Mouse (Mus musculus) limb, embryonic 13.5 days (tissue): ENCODE results near the gene Slc35e2. TPM values are rescaled to one million over a fixed set of nuclear protein-coding genes. Genes with fewer than 3 reads are reported as not detected.
A peak's percentile ranks its signal among the peaks of the same experiment; 100 is the strongest.
"Not testable (repeated sequence)": the region's sequence is repeated elsewhere in the genome, so short reads cannot be mapped to it uniquely, and the experiment has no call there.

Source experiments
- ATAC-seq: fragments of 200-750 bp; cut with Nextera tagmentation; 2 replicates; pipeline ENCODE4 v1.8.0; 2017; ENCODE audit warnings: low read depth, moderate number of reproducible peaks, moderate TSS enrichment; ENCODE audit not compliant: low FRiP score
- H3K27ac ChIP-seq: fragments of 300-500 bp; sonication (generic); 2 replicates; pipeline ENCODE4 v1.5.1; 2015; ENCODE audit warnings: inconsistent platforms, mild to moderate bottlenecking, moderate library complexity
- H3K27me3 ChIP-seq: fragments of 300-500 bp; sonication (generic); 2 replicates; pipeline ENCODE4 v1.6.1; 2015; ENCODE audit warnings: mild to moderate bottlenecking, inconsistent platforms
- H3K36me3 ChIP-seq: fragments of 300-500 bp; sonication (generic); 2 replicates; pipeline ENCODE4 v1.6.1; 2015; ENCODE audit warnings: inconsistent platforms, mild to moderate bottlenecking, moderate library complexity
- H3K4me1 ChIP-seq: fragments of 300-500 bp; sonication (generic); 2 replicates; pipeline ENCODE4 v1.6.1; 2015; ENCODE audit warnings: inconsistent platforms
- H3K4me2 ChIP-seq: fragments of 300-500 bp; sonication (generic); replicated peaks from 2 replicates; pipeline ENCODE4 v1.6.1; 2015; ENCODE audit warnings: inconsistent platforms, mild to moderate bottlenecking, moderate library complexity
- H3K4me3 ChIP-seq: fragments of 300-500 bp; sonication (generic); 2 replicates; pipeline ENCODE4 v1.5.1; 2015; ENCODE audit warnings: moderate library complexity, mild to moderate bottlenecking, inconsistent platforms
- H3K9ac ChIP-seq: fragments of 300-500 bp; sonication (generic); 2 replicates; pipeline ENCODE4 v1.6.1; 2015; ENCODE audit warnings: mild to moderate bottlenecking, inconsistent platforms
- H3K9me3 ChIP-seq: fragments of 300-500 bp; sonication (generic); 2 replicates; pipeline ENCODE4 v1.6.1; 2016; ENCODE audit warnings: inconsistent platforms
- WGBS: fragments of 180-500 bp; shearing (Covaris S2); methylation state at CpG from one replicate; pipeline ENCODE4 v1.1.7; 2015; 5-methylcytosine and 5-hydroxymethylcytosine counted together
- polyA plus RNA-seq: library from polyadenylated mRNA; unstranded; fragments of >200 nt; fragmentation: Nextera tagmentation; extraction: Ambion mirVana; gene quantifications from 2 replicates; pipeline ENCODE4 v1.2.1, GENCODE M21; 2015

Gene Slc35e2
- polyA plus RNA-seq, 1 experiment from 2014 or later = 10.1 TPM

DNA sequence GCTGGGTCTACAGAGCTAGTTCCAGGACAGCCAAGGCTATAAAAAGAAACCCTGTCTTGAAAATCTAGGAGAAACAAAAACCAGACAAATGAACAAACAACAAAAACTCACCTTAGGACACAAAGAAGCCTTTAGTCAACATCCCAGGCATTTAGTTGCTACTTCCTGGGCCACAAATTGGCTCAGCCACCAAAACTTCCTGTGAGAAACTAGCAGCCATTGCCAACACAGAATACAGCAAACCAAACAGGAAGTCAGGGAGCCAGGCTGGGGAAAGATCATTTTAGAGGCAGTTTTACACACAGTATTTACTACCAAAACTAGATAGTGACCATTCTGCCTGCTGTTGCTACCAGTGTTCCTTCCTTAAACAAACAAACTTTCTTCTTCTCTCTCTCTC lies 65.7 kb downstream of the Slc35e2 start:
- Histone ChIP-seq H3K4me1 (peaks cover 11% of the 10 kb centered on the region), H3K27ac (no peak overlapping the region), H3K4me3 (no peak overlapping the region), H3K9me3 (no peaks in the 10 kb centered on the region), H3K9ac (no peak overlapping the region), H3K4me2 (no peak overlapping the region), H3K36me3 (peaks cover 30% of the 10 kb centered on the region), H3K27me3 (no peaks in the 10 kb centered on the region)
- no peak for ATAC-seq

DNA sequence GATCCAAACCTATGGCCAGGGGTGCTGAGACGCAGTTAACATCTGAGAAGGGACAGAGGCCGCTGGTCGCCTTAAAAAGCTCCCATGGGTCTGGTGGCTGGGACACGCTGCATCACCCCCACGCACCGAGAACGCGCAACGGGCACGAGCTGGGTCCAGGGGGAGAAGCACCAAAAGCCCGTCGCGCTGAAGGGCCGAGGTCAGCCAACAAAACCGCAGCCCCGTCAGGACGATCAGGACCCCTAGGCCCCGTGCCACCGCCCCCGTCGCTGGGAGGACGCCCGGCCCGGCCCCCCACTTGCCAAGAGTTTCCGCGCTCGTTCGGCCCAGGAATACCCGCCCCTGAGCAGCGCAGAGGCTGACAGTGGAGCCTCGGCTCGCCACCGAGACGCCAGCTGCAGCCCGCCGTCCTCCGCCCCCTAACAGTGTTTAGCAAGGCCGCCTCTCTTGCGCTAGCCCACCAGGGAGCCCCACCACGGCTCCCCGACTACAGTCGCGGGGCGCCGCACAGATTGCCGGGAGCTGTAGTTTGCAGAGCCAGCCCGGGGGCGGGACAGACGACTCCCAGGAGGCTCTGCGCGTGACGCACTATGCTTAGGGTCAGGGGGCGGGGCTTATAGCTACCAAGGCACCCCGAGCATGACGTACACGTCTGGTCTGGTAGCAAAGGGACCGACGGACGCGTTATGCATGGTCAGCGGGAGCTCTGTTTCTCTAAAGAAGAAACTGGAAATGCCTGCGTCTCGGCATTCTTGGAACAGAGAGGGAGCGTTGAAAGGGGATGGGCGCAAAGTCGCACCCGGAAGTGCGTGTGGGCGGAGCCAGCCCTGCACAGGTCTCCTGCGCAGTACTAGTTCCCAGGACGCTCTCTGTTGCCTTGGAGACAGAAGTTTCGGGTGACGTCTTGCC lies 67.7 kb downstream of the Slc35e2 start, which contains the start of gene Mib2:
Mib2 (minus strand) TSS at position 510 of the 909 bp plus-strand sequence.
- Histone ChIP-seq H3K4me1 (peaks cover 11% of the 10 kb centered on the region), H3K36me3 (peaks cover 17% of the 10 kb centered on the region), H3K27ac (peak within 1 kb of the TSS; percentile 79), H3K9me3 (no peaks in the 10 kb centered on the region), H3K4me3 (peak within 1 kb of the TSS; percentile 83), H3K4me2 (peak within 1 kb of the TSS; percentile 91), H3K27me3 (no peaks in the 10 kb centered on the region), H3K9ac (peak within 1 kb of the TSS; percentile 90)
- peak; percentile 99 for ATAC-seq
- WGBS = under 1% methylated on average over 73 of the region's 73 CpGs

DNA sequence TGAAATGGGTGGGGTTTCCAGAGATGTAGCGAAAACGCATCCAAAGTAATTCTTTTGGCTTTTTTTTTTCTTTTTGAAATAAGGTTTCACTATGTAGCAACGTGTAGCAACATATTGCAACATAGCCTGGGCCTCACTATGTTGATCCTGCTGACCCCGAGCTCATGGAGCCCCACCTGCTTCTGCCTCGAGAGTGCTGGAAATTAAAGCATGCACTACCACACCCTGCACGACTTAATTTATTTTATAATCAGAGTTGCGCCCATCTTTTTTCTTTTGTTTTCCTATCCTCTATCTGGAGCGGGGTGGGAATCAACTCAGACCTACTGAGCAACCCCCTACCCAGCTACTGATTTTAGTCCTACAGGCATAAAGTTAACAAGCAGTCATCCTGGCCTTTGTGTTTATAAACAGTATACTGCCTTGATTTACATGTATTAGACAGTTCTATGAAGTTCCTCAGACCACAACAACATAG lies 68.4 kb downstream of the Slc35e2 start:
- H3K36me3 ChIP-seq = peaks cover 13% of the 10 kb centered on the region
- 2% methylated on average over 8 of the region's 8 CpGs for WGBS
- peak overlapping the region; percentile 83 for H3K4me3 ChIP-seq
- peaks cover 11% of the 10 kb centered on the region for H3K4me1 ChIP-seq
- no peak overlapping the region for H3K27ac ChIP-seq
- no peaks in the 10 kb centered on the region for H3K27me3 ChIP-seq
- peak overlapping the region; percentile 50 for H3K9ac ChIP-seq
- H3K9me3 ChIP-seq = no peaks in the 10 kb centered on the region
- ATAC-seq = peak; percentile 9; the same call in 1 of the 2 replicates
- peak overlapping the region; percentile 91 for H3K4me2 ChIP-seq

DNA sequence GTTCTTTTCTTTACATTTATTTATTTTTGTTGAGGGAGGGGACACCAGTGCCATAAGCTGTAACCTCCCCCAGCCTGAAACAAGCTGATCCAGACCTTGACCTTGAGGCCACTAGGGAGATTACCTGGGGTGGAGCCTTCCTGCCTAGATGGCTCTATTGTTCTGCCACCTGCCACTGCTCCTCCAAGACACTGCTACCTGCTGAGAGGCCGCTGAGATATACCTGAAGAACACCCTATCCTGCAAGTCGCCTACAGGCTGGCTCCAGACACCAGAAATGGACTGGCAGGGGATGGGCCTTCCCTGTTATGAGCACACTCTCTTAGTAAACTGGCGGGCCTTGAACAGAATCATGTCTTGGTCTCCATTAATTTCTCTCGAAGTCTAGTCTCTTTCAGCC lies 69.0 kb downstream of the Slc35e2 start:
- not testable (repeated sequence) for H3K27me3 ChIP-seq, H3K27ac ChIP-seq, ATAC-seq, H3K4me2 ChIP-seq, H3K9me3 ChIP-seq, H3K4me3 ChIP-seq, H3K9ac ChIP-seq, H3K36me3 ChIP-seq
- H3K4me1 ChIP-seq = peaks cover 11% of the 10 kb centered on the region
- WGBS = 70% methylated on average over 4 of the region's 4 CpGs

DNA sequence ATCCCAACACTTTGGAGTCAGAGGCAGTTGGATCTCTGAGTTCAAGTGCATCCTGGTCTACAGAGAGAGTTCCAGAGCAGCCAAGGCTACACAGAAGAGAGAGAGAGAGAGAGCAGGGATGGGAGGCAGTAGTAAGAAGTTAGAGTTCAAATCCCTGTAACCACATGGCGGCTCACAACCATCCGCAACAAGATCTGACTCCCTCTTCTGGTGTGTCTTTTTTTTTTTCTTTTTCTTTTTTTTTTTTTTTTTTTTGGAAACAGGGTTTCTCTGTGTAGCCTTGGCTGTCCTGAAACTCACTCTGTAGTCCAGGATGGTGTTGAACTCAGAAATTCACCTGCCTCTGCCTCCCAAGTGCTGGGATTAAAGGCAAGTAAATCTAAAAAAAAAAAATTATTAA lies 70.9 kb downstream of the Slc35e2 start:
- no peak for ATAC-seq
- Histone ChIP-seq H3K27me3 (no peaks in the 10 kb centered on the region), H3K27ac (no peak overlapping the region), H3K4me1 (peaks cover 11% of the 10 kb centered on the region), H3K4me2 (no peak overlapping the region), H3K9me3 (no peaks in the 10 kb centered on the region), H3K9ac (no peak overlapping the region), H3K36me3 (no peaks in the 10 kb centered on the region), H3K4me3 (no peak overlapping the region)
- 64% methylated on average over 2 of the region's 2 CpGs for WGBS

Other genes starting within 250 kb of the Slc35e2 start
- 7.2 and 9.2 TPM in 2 replicates for gene Prkcz, start 240.1 kb upstream of the Slc35e2 start, polyA plus RNA-seq
- 0.15 and 0.29 TPM in 2 replicates for gene Gabrd, start 203.3 kb upstream of the Slc35e2 start, polyA plus RNA-seq
- 5.6 and 6.1 TPM in 2 replicates for gene Cfap74, start 192.2 kb upstream of the Slc35e2 start, polyA plus RNA-seq
- gene Tmem52, start 132.3 kb upstream of the Slc35e2 start, polyA plus RNA-seq = not detected in 2 replicates
- gene Gnb1, start 110.1 kb upstream of the Slc35e2 start, polyA plus RNA-seq = 506 and 533 TPM in 2 replicates
- gene Nadk, start 39.0 kb upstream of the Slc35e2 start, polyA plus RNA-seq = 88.4 and 96.1 TPM in 2 replicates
- 70.3 and 71.2 TPM in 2 replicates for gene Cdk11b, start 23.4 kb downstream of the Slc35e2 start, polyA plus RNA-seq
- not detected in 2 replicates for gene Gm10563, start 44.0 kb downstream of the Slc35e2 start, polyA plus RNA-seq
- gene Mmp23, start 52.0 kb downstream of the Slc35e2 start, polyA plus RNA-seq = 17.1 and 19.1 TPM in 2 replicates
- gene Mib2, start 67.8 kb downstream of the Slc35e2 start, polyA plus RNA-seq = 30.5 and 34.3 TPM in 2 replicates
- 8.4 and 10.2 TPM in 2 replicates for gene Fndc10, start 92.9 kb downstream of the Slc35e2 start, polyA plus RNA-seq
- 141 and 150 TPM in 2 replicates for gene Ssu72, start 103.4 kb downstream of the Slc35e2 start, polyA plus RNA-seq
- gene Tmem240, start 133.4 kb downstream of the Slc35e2 start, polyA plus RNA-seq = 1.0 and 1.1 TPM in 2 replicates
- gene Atad3a, start 159.7 kb downstream of the Slc35e2 start, polyA plus RNA-seq = 94.4 and 100 TPM in 2 replicates
- 11.1 and 11.6 TPM in 2 replicates for gene Vwa1, start 173.3 kb downstream of the Slc35e2 start, polyA plus RNA-seq
- 0.64 and 0.81 TPM in 2 replicates for gene Tmem88b, start 184.5 kb downstream of the Slc35e2 start, polyA plus RNA-seq
- gene Ankrd65, start 189.0 kb downstream of the Slc35e2 start, polyA plus RNA-seq = not detected in 2 replicates
- gene Mrpl20, start 201.5 kb downstream of the Slc35e2 start, polyA plus RNA-seq = 213 and 220 TPM in 2 replicates
- 211 and 231 TPM in 2 replicates for gene Ccnl2, start 211.1 kb downstream of the Slc35e2 start, polyA plus RNA-seq
- 140 and 144 TPM in 2 replicates for gene Aurkaip1, start 229.9 kb downstream of the Slc35e2 start, polyA plus RNA-seq
- 76.6 and 92.7 TPM in 2 replicates for gene Mxra8, start 238.3 kb downstream of the Slc35e2 start, polyA plus RNA-seq
- gene Dvl1, start 246.0 kb downstream of the Slc35e2 start, polyA plus RNA-seq = 4.3 and 5.7 TPM in 2 replicates